Mouse (Mus musculus) hindbrain, embryonic 14.5 days (tissue): ENCODE measurements at regions not wholly inside any gene's neighbourhood (a gene's known extent, or its start where the extent isn't known, plus 50 kb on each side); places are given as distances from the start of the nearest gene placed in this dataset.
A peak's percentile ranks its signal among the peaks of the same experiment; 100 is the strongest.

Experiments used
- ATAC-seq: fragments of 200-750 bp; cut with Nextera tagmentation; 2 replicates; pipeline ENCODE4 v1.8.0; 2017; ENCODE audit warnings: moderate number of reproducible peaks, mild to moderate bottlenecking, moderate TSS enrichment, moderate library complexity; ENCODE audit not compliant: low FRiP score
- DNase-seq: peaks from one replicate; pipeline ENCODE4 v3.0.0-alpha.2; 2015; ENCODE audit warnings: low spot score
- H3K27ac ChIP-seq: fragments of 300-500 bp; sonication (generic); 2 replicates; pipeline ENCODE4 v1.5.1; 2014; ENCODE audit warnings: mild to moderate bottlenecking, moderate library complexity
- H3K27me3 ChIP-seq: fragments of 300-500 bp; sonication (generic); 2 replicates; pipeline ENCODE4 v1.6.1; 2014; ENCODE audit warnings: mild to moderate bottlenecking, low read length, mixed read lengths; ENCODE audit not compliant: control insufficient read depth, insufficient read depth
- H3K36me3 ChIP-seq: fragments of 300-500 bp; sonication (generic); replicated peaks from 2 replicates; pipeline ENCODE4 v1.6.1; 2014; ENCODE audit not compliant: control insufficient read depth, insufficient read depth
- H3K4me1 ChIP-seq: fragments of 300-500 bp; sonication (generic); replicated peaks from 2 replicates; pipeline ENCODE4 v1.6.1; 2014; ENCODE audit warnings: antibody characterized with exemption, low read length, mixed read lengths; ENCODE audit not compliant: control insufficient read depth, insufficient read depth
- H3K4me2 ChIP-seq: fragments of 300-500 bp; sonication (generic); replicated peaks from 2 replicates; pipeline ENCODE4 v1.6.1; 2014; ENCODE audit warnings: mild to moderate bottlenecking, moderate library complexity
- H3K4me3 ChIP-seq: fragments of 300-500 bp; sonication (generic); replicated peaks from 2 replicates; pipeline ENCODE4 v1.5.1; 2014; ENCODE audit warnings: mild to moderate bottlenecking, low read length
- H3K9ac ChIP-seq: fragments of 300-500 bp; sonication (generic); 2 replicates; pipeline ENCODE4 v1.6.1; 2014
- H3K9me3 ChIP-seq: fragments of 300-500 bp; sonication (generic); 2 replicates; pipeline ENCODE4 v1.6.1; 2016; ENCODE audit warnings: low read length; ENCODE audit not compliant: control insufficient read depth
- WGBS: fragments of 180-500 bp; shearing (Covaris S2); extraction: QIAGEN DNeasy Blood & Tissue Kit; methylation state at CpG from one replicate; pipeline ENCODE4 v1.1.7; 2014; 5-methylcytosine and 5-hydroxymethylcytosine counted together

- 92% methylated on average over 4 of the region's 4 CpGs for WGBS
- Histone ChIP-seq H3K36me3 (no peaks in the 10 kb centered on the region), H3K4me3 (no peak overlapping the region), H3K4me2 (no peak overlapping the region), H3K4me1 (no peaks in the 10 kb centered on the region), H3K9me3 (no peaks in the 10 kb centered on the region), H3K27ac (no peak overlapping the region), H3K27me3 (no peaks in the 10 kb centered on the region), H3K9ac (no peak overlapping the region)
- DNase-seq = no peak
- ATAC-seq = no peak
These were observed 544.1 kb downstream of the D3Ertd751e start for GRCm38 (mm10) chr3:42286471-42286870.

DNA sequence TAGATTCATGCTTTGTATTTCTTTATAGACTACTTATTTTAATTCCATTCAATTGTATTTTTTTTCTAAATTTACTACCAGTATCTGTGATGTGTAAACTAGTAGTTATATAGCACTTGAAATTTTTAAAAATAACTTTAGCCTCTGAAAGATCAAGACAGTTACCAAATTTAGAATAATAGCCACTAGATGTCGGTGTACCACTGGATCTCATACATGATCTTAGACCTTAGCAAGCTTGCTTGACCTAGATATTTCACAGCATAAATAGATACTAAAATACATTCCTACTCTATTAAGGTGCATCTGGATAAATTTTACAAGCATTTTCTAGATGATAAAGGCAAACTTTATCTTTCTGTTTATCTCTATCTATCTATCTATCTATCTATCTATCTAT is 570.0 kb downstream of the D3Ertd751e start:
- WGBS = 87% methylated on average over 1 of the region's 1 CpGs
- Histone ChIP-seq H3K9ac (no peak overlapping the region), H3K4me3 (no peak overlapping the region), H3K27ac (no peak overlapping the region), H3K9me3 (no peaks in the 10 kb centered on the region), H3K36me3 (no peaks in the 10 kb centered on the region), H3K4me2 (no peak overlapping the region), H3K4me1 (no peaks in the 10 kb centered on the region), H3K27me3 (no peaks in the 10 kb centered on the region)
- DNase-seq (no peak), ATAC-seq (no peak)

GRCm38 (mm10) chr3:42327708-42328107 is 585.3 kb downstream of the D3Ertd751e start:
- Histone ChIP-seq H3K36me3 (no peaks in the 10 kb centered on the region), H3K4me3 (no peak overlapping the region), H3K27me3 (no peaks in the 10 kb centered on the region), H3K4me2 (no peak overlapping the region), H3K4me1 (no peaks in the 10 kb centered on the region), H3K27ac (no peak overlapping the region), H3K9me3 (no peaks in the 10 kb centered on the region), H3K9ac (no peak overlapping the region)
- WGBS = 47% methylated on average over 2 of the region's 2 CpGs
- ATAC-seq (no peak), DNase-seq (no peak)

DNA sequence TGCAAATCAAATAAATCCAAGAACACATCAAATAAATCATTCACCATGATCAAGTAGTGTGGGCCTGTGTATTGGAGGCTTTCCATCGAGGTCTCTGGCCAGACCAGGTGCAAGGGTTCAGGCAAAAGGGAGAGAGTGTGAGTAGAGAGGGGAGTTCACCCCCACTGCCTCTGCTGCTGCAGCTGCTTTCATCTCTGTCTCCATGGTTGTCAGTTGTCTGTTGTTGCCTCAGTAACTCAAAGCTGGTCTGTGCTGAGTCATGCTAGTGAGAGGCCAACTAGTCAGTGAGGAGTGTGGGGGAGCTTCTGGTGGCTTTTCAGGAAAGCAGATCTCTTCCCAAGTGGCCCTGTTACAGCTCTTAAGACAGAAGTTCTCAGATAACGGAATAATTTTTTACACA is 600.4 kb downstream of the D3Ertd751e start:
- H3K4me3 ChIP-seq = no peak overlapping the region
- H3K4me1 ChIP-seq = no peaks in the 10 kb centered on the region
- no peak overlapping the region for H3K27ac ChIP-seq
- no peak overlapping the region for H3K9ac ChIP-seq
- WGBS = 71% methylated on average over 2 of the region's 2 CpGs
- H3K27me3 ChIP-seq = no peaks in the 10 kb centered on the region
- DNase-seq (no peak), ATAC-seq (no peak)
- no peak overlapping the region for H3K4me2 ChIP-seq
- H3K9me3 ChIP-seq = no peaks in the 10 kb centered on the region
- no peaks in the 10 kb centered on the region for H3K36me3 ChIP-seq

DNA sequence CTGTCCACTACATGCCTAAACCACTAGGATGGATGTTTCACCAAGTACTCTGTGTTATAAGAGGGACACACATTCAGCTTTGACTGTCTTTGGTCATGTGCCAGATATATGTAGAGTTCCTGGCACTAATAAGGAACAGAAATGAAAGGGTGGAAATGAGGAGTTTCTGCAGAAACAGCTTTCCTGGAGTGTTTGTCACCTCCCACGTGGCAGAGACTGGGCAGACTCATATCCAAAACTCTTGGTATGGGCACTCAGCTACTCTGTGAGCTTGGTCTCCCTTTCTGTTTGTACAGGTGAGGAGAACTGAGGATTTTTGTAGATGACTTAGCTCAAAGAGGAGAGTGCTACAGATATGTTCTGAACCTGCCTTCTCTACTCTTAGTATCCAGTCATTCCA is 634.4 kb downstream of the D3Ertd751e start:
- no peaks in the 10 kb centered on the region for H3K36me3 ChIP-seq
- H3K4me1 ChIP-seq = no peaks in the 10 kb centered on the region
- H3K9me3 ChIP-seq = no peaks in the 10 kb centered on the region
- no peak for DNase-seq
- H3K4me3 ChIP-seq = no peak overlapping the region
- H3K4me2 ChIP-seq = no peak overlapping the region
- no peaks in the 10 kb centered on the region for H3K27me3 ChIP-seq
- ATAC-seq = no peak
- H3K27ac ChIP-seq = no peak overlapping the region
- no peak overlapping the region for H3K9ac ChIP-seq
- WGBS = 46% methylated on average over 1 of the region's 1 CpGs

DNA sequence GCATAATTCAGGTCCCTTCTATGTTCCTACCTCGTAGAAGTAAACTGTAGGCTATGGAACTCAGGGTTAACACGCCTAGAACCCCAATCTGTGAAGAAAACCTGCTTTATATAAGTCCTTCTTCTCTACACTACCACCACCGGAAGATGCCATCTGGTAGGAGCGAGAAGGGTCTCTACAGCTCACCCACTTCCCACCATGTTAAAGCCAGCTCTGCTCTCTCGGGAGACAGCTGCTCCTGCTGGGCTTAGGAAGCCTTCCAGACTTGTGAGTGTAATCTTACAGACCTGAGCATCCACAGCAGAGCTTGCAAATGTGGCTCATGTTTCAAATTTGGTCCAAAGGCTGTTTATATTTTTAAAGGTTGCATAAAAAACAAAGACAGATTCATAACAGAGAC is 639.7 kb downstream of the D3Ertd751e start:
- Histone ChIP-seq H3K27ac (no peak overlapping the region), H3K4me2 (no peak overlapping the region), H3K27me3 (no peaks in the 10 kb centered on the region), H3K9ac (no peak overlapping the region), H3K4me1 (no peaks in the 10 kb centered on the region), H3K36me3 (no peaks in the 10 kb centered on the region), H3K9me3 (no peaks in the 10 kb centered on the region), H3K4me3 (no peak overlapping the region)
- ATAC-seq (no peak), DNase-seq (no peak)
- 80% methylated on average over 5 of the region's 5 CpGs for WGBS

DNA sequence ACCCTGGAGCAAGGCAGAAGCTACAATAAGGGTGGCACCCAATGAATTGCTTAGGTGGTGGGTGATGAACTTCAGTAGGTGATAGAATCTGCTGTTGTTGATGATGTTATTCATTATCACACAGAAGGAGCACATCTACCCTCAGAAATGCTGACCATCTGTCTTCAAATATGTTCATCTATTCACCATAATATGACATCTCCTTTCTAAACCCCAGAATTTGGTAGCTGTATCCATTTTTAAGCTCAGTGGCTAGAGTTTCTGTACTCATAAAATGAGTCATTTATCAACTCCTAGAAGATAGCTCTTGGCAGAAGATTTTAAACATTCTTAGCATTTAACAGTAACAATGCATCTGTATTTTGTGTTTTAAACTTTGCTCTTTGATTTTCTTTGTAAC is 660.3 kb downstream of the D3Ertd751e start:
- H3K4me3 ChIP-seq = no peak overlapping the region
- H3K9me3 ChIP-seq = no peaks in the 10 kb centered on the region
- no peaks in the 10 kb centered on the region for H3K36me3 ChIP-seq
- no peaks in the 10 kb centered on the region for H3K27me3 ChIP-seq
- ATAC-seq (no peak), DNase-seq (no peak)
- no peak overlapping the region for H3K4me2 ChIP-seq
- H3K27ac ChIP-seq = no peak overlapping the region
- no peak overlapping the region for H3K9ac ChIP-seq
- no peaks in the 10 kb centered on the region for H3K4me1 ChIP-seq

- H3K36me3 ChIP-seq = no peaks in the 10 kb centered on the region
- no peak overlapping the region for H3K4me3 ChIP-seq
- H3K9me3 ChIP-seq = no peaks in the 10 kb centered on the region
- 85% methylated on average over 2 of the region's 2 CpGs for WGBS
- no peak overlapping the region for H3K9ac ChIP-seq
- no peaks in the 10 kb centered on the region for H3K27me3 ChIP-seq
- H3K4me2 ChIP-seq = no peak overlapping the region
- H3K27ac ChIP-seq = no peak overlapping the region
- ATAC-seq = no peak
- no peak for DNase-seq
- H3K4me1 ChIP-seq = no peaks in the 10 kb centered on the region
These were observed 666.7 kb downstream of the D3Ertd751e start for GRCm38 (mm10) chr3:42408958-42409633.

- Histone ChIP-seq H3K27me3 (no peaks in the 10 kb centered on the region), H3K4me1 (peaks cover 4% of the 10 kb centered on the region; the same call in 1 of the 2 replicates), H3K9ac (no peak overlapping the region), H3K36me3 (no peaks in the 10 kb centered on the region), H3K27ac (0 out of 2 replicates have a peak overlapping the region, but pooled peaks have one; percentile 32), H3K4me3 (no peak overlapping the region), H3K9me3 (no peaks in the 10 kb centered on the region), H3K4me2 (no peak overlapping the region)
- WGBS = 59% methylated on average over 9 of the region's 9 CpGs
- peak; percentile 43; the same call in 1 of the 2 replicates for ATAC-seq
- DNase-seq = no peak
These were observed 685.0 kb downstream of the D3Ertd751e start for GRCm38 (mm10) chr3:42427363-42427762.

- no peak overlapping the region for H3K4me3 ChIP-seq
- no peaks in the 10 kb centered on the region for H3K36me3 ChIP-seq
- no peak overlapping the region for H3K4me2 ChIP-seq
- DNase-seq (no peak), ATAC-seq (no peak)
- H3K27me3 ChIP-seq = no peaks in the 10 kb centered on the region
- H3K9me3 ChIP-seq = no peaks in the 10 kb centered on the region
- no peak overlapping the region for H3K9ac ChIP-seq
- H3K27ac ChIP-seq = no peak overlapping the region
- 88% methylated on average over 1 of the region's 1 CpGs for WGBS
- H3K4me1 ChIP-seq = no peaks in the 10 kb centered on the region
These were observed 707.2 kb downstream of the D3Ertd751e start for GRCm38 (mm10) chr3:42449575-42449974.
